Mouse (Mus musculus): ENCODE results near the gene Atrx. TPM values are rescaled to one million over a fixed set of nuclear protein-coding genes. Genes with fewer than 3 reads are reported as not detected.

The Atrx gene
- 39.1 TPM for polyA plus RNA-seq (2014; fragmentation: Illumina TruSeq; extraction: RNeasy Lipid Tissue Mini Kit (QIAGEN cat#74804); ENCODE audit: low read depth, low replicate concordance)

DNA sequence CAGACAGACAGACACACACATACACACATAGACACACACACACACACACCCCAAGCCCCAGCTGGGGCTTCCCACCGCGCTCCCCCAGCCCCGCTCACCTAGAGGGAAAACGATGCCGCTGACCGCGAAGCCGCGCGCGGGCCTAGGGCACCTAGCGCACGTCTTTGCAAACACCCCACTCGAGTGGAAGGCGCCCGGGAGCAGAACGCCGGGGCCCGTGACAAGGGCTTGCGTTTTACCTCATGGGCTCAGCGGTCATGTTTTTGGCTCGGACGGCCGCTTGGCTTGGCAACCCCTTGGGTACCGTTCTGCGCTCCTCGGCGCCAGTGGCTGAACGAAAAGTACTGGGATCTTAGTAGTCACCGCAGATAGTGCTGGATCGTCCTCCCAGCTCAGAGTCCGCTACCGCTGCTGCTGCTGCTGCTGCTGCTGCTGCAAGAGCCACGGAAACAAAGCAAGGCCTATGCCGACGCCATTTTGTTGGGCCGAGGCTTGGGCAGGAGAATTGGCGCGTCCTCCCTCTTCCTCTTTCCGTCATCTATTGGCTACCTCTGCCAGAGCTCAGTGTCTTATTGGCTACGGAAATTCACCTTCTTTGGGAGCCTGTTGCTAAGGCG lies at the start of gene Atrx:
Gene Atrx, minus strand, starts transcription at position 543 of the 617 bp plus-strand sequence.

DNA sequence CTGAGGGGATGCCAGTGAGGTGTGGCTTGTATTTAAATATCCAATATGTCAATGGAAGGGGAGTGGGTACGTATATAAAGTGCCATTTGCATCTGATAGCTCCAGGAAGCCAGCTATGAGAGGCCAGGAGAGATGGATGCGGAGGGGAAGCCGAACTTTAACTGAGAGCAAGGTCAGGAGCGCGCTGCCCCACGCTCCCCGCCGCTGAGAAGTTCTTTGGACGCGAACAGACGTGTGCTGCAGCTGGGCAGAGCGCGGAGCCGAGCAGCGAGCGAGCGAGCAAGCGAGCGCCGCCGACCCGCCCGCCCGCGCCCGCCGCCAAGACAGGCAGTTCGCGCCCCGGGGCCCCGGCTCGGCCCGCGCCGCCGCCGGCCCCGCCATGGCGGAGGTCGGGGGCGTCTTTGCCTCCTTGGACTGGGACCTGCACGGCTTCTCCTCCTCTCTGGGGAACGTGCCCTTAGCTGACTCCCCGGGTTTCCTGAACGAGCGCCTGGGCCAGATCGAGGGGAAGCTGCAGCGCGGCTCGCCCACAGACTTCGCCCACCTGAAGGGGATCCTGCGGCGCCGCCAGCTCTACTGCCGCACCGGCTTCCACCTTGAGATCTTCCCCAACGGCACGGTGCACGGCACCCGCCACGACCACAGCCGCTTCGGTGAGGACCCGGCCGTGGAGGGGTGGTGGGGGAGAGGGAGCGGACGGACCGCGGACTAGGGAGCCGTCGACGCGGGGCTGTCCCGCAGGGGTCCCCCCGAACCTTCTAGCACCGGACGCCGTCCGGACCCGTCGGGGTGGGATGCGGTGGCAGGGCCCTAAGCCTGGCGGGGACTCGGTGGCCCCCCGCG lies 164.8 kb downstream of the Atrx start, which contains the start of gene Fgf16:
Gene Fgf16, plus strand, starts transcription at position 118 of the 843 bp plus-strand sequence.

Other genes with a start within 250 kb of the Atrx start
- gene Fgf16, start 165.1 kb downstream of the Atrx start, polyA plus RNA-seq (2014; fragmentation: Illumina TruSeq; extraction: RNeasy Lipid Tissue Mini Kit (QIAGEN cat#74804); ENCODE audit: low read depth, low replicate concordance) = not detected
- gene Magt1, start 82.5 kb upstream of the Atrx start, polyA plus RNA-seq (2014; fragmentation: Illumina TruSeq; extraction: RNeasy Lipid Tissue Mini Kit (QIAGEN cat#74804); ENCODE audit: low read depth, low replicate concordance) = 43.7 TPM
- 197 TPM for gene Cox7b, start 86.3 kb upstream of the Atrx start, polyA plus RNA-seq (2014; fragmentation: Illumina TruSeq; extraction: RNeasy Lipid Tissue Mini Kit (QIAGEN cat#74804); ENCODE audit: low read depth, low replicate concordance)
- 10.6 TPM for gene Atp7a, start 97.9 kb upstream of the Atrx start, polyA plus RNA-seq (2014; fragmentation: Illumina TruSeq; extraction: RNeasy Lipid Tissue Mini Kit (QIAGEN cat#74804); ENCODE audit: low read depth, low replicate concordance)
- 1.8 TPM for gene Tlr13, start 213.8 kb upstream of the Atrx start, polyA plus RNA-seq (2014; fragmentation: Illumina TruSeq; extraction: RNeasy Lipid Tissue Mini Kit (QIAGEN cat#74804); ENCODE audit: low read depth, low replicate concordance)

All from adipose tissue, adult 10 weeks (tissue).